Mouse (Mus musculus): ENCODE data around the gene Rad23b.
A peak's percentile ranks its signal among the peaks of the same experiment; 100 is the strongest.
"Not testable (repeated sequence)": the region's sequence is repeated elsewhere in the genome, so short reads cannot be mapped to it uniquely, and the experiment has no call there.

Rad23b gene

GRCm38 (mm10) chr4:55349452-55350218 is at the start of gene Rad23b:
Gene Rad23b (plus strand): TSS chr4:55350043.
- DNase-seq (ENCODE audit: low read depth, low spot score) = peak; percentile 94

GRCm38 (mm10) chr4:55304121-55304520 is 45.7 kb upstream of the Rad23b start:
- DNase-seq (ENCODE audit: low read depth, low spot score) = no peak

- no peak for DNase-seq (ENCODE audit: low read depth, low spot score)
These were observed 43.2 kb upstream of the Rad23b start for GRCm38 (mm10) chr4:55306636-55307035.

- DNase-seq (ENCODE audit: low read depth, low spot score) = no peak
These were observed 33.1 kb upstream of the Rad23b start for GRCm38 (mm10) chr4:55316726-55317125.

GRCm38 (mm10) chr4:55318350-55318749 is 31.5 kb upstream of the Rad23b start:
- not testable (repeated sequence) for DNase-seq (ENCODE audit: low read depth, low spot score)

GRCm38 (mm10) chr4:55325786-55326518 is 23.9 kb upstream of the Rad23b start:
- DNase-seq (ENCODE audit: low read depth, low spot score) = peak; percentile 95

GRCm38 (mm10) chr4:55327508-55327907 is 22.3 kb upstream of the Rad23b start:
- DNase-seq (ENCODE audit: low read depth, low spot score) = peak; percentile 20

GRCm38 (mm10) chr4:55328471-55328870 is 21.4 kb upstream of the Rad23b start:
- DNase-seq (ENCODE audit: low read depth, low spot score) = no peak

GRCm38 (mm10) chr4:55328928-55329327 is 20.9 kb upstream of the Rad23b start:
- DNase-seq (ENCODE audit: low read depth, low spot score) = not testable (repeated sequence)

- DNase-seq (ENCODE audit: low read depth, low spot score) = peak; percentile 54
These were observed 20.1 kb upstream of the Rad23b start for GRCm38 (mm10) chr4:55329621-55330346.

- DNase-seq (ENCODE audit: low read depth, low spot score) = peak; percentile 49
These were observed 14.6 kb upstream of the Rad23b start for GRCm38 (mm10) chr4:55335030-55335770.

GRCm38 (mm10) chr4:55338905-55339304 is 10.9 kb upstream of the Rad23b start:
- DNase-seq (ENCODE audit: low read depth, low spot score) = no peak

GRCm38 (mm10) chr4:55339388-55339787 is 10.5 kb upstream of the Rad23b start:
- no peak for DNase-seq (ENCODE audit: low read depth, low spot score)

GRCm38 (mm10) chr4:55341797-55342196 is 8.0 kb upstream of the Rad23b start:
- DNase-seq (ENCODE audit: low read depth, low spot score) = no peak

- no peak for DNase-seq (ENCODE audit: low read depth, low spot score)
These were observed 7.2 kb upstream of the Rad23b start for GRCm38 (mm10) chr4:55342602-55343001.

- DNase-seq (ENCODE audit: low read depth, low spot score) = no peak
These were observed 6.6 kb upstream of the Rad23b start for GRCm38 (mm10) chr4:55343287-55343686.

GRCm38 (mm10) chr4:55348759-55349451 is 938 bp upstream of the Rad23b start:
- no peak for DNase-seq (ENCODE audit: low read depth, low spot score)

- DNase-seq (ENCODE audit: low read depth, low spot score) = peak; percentile 31
These were observed 532 bp downstream of the Rad23b start for GRCm38 (mm10) chr4:55350219-55350931.

GRCm38 (mm10) chr4:55351037-55351436 is 1.2 kb downstream of the Rad23b start:
- DNase-seq (ENCODE audit: low read depth, low spot score) = no peak

- no peak for DNase-seq (ENCODE audit: low read depth, low spot score)
These were observed 2.0 kb downstream of the Rad23b start for GRCm38 (mm10) chr4:55351860-55352259.

Measured in 3T3-L1 (cell line).